Mouse (Mus musculus) frontal cortex, postnatal 10 days (tissue): ENCODE measurements around the gene S100a14.

ENCODE experiments used
- DNase-seq, 2 experiments: peaks; one replicate each; pipeline ENCODE4 v3.0.0; 2022; ENCODE audit warnings: low spot score in 2 of 2, mixed read lengths in 1 of 2

S100a14 gene

DNA sequence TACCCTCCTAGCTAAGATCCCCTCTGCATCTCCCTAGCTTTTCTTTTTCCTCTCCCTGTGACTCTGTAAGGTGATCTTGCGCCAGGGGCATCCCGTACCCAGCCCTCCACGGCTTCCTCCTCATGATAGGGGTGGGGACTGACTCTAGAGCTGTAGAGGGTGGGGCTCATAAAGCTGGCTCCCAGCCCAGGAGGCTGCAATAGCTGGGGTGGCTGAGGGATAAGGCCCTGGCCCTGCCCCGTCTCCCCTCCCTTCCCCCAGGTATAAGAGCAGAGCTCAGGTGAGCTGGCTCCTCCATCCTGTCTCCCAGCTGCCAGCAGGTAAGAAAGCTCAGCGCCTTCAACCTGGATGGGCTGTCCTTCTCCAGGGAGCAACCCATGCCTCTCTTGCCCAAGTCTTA lies at the start of gene S100a14:
TSS of gene S100a14 (plus strand) at position 277 of the 400 bp plus-strand sequence.
- DNase-seq = no peak

DNA sequence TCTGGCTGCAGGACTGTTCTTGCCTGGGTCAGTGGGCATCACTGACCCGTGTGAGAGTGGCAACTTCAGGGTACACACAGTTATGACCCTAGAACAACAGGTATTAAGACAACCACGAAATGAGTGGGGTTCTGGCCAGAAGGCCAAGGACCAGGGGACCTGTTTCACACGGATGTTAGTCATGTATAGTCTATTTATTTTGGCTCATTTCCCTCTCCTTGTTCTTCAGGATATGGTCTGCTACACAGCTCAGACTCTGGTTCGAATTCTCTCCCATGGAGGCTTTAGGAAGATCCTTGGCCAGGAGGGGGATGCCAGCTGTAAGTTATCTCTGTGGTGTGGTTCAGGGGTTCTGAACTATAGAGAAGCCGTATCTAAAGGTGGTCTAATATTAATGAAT lies 39.7 kb upstream of the S100a14 start:
- no peak for DNase-seq

- no peak for DNase-seq
Measured at GRCm38 (mm10) chr3:90488576-90488975, 38.1 kb upstream of the S100a14 start.

GRCm38 (mm10) chr3:90490696-90491256 lies 35.9 kb upstream of the S100a14 start, which contains the start of gene Snapin:
TSS of gene Snapin (minus strand) at chr3:90491033.
- DNase-seq = peak; percentile 89 to 96

DNA sequence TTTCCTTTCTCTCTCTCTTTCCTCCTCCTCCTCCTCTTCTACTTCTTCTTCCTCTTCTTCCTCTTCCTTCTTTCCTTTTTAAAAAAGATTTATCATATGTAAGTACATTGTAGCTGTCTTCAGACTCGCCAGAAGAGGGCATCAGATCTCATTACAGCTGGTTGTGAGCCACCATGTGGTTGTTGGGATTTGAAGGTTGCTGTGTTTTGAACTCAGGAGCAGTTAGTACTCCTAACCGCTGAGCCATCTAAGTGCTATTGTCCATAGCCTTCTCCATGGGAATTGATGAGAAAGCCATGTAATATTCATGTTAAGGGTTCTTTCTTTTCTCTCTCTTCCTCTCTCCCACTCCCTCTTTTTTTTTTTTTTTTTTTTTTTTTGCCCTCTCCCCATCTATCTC lies 35.3 kb upstream of the S100a14 start:
- DNase-seq = no peak

- no peak for DNase-seq
Measured at GRCm38 (mm10) chr3:90493831-90494540, 32.7 kb upstream of the S100a14 start.

GRCm38 (mm10) chr3:90495850-90496525 lies 30.7 kb upstream of the S100a14 start:
- DNase-seq = no peak

DNA sequence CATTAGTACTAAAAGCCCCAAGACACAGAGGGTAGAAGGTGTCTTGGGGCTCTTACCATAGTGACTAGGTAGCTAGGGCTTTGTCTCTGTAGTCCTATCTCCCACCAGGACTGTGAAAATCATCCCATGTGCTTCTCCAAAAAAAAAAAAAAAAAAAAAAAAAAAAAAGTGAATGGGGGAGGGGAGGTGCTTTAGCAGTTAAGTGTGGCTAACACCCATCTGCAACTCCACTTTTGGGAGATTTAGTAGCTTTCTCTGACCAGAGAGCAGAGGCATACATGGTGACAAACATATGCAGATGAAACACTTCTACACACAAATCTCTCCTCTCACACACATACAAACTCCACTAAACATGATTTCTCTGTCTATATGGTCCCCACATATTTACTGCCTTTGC lies 29.1 kb upstream of the S100a14 start:
- no peak for DNase-seq

DNA sequence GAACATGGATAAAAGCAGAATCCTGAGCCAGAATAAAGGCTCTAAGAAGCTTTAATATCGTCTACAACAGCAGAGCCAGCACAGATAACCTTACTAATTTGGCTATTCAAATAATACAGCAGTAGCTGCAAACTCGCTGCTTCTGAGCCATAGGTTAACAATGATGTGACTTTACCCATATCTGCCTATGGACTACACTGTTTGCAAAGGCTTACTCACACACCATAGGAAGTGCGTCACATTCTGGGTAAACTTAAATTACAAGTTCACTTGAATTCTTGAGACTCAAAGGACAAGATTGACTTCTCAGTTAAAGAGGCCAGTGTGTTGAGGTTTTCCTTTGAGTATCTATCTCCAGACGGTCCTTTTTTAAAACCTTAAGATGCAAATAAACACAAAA lies 23.2 kb upstream of the S100a14 start:
- DNase-seq = no peak

DNA sequence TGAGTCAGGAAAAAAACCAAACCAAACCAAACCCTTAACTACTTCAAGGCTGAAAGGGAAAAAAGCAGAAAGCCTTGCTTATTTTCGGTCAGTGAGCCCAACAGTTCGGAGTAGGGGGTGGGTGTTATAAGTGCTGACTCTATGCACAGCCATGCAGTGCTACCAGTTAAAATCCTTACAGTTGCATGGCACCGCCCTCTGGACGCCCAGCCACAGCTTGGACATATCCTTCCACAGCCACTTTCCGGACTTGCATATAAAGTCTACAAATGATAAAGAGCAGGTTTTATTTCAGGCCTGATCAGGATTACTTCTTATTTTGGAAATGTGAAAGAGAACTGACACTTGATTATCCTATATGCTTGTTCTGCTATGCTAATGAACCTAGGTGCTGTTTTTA lies 21.4 kb upstream of the S100a14 start:
- no peak for DNase-seq

DNA sequence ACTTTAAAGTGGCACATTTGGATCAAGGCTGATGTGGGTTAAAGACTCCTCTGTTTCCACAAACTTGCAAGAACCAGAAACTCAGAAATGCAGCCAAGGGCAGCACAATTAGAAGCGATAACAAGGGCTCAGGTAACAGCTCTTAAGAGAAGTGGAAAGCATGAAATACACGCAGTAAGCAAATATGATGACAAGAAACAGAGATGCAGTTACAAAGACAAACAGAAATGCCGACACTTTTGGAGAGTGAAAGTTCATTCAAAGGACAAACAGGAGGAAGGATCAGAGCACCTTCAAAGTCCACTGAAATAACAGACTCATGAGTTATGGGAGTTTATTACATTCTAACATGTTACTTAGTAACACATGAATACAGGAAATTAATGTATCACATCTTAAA lies 20.3 kb upstream of the S100a14 start:
- DNase-seq = no peak

DNA sequence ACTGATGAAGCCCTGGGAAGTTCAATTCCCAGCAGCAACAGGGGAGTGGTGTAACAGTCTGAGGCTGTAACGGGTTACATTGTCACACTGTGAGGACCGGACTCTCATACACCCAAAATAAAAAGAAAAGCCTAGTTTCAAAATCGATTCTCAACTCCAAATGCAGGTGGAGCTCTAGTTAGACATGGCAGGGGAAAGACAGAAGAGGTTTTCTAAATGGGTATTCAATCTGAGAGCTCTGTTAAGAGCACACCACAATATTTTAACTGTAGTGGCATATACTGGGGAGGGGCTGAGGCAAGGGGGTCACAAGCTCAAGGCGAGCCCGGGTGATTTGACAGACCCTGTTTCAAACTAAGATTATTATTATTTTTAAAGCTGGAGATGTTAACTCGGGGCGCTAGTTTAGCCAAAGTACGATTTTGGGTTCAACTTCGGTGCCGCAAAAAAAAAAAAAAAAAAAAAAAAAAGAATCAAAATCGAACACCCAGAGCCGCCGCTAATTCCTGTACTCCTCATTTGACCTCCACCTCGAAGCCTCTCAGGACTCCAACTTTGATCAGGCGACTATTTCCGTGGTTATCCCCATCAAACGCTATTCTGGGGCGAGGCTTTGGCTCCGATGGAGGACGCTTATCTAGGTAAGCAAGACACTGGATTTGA lies 18.2 kb upstream of the S100a14 start:
- DNase-seq = no peak

- DNase-seq = peak; percentile 97 to 100
Measured at GRCm38 (mm10) chr3:90508950-90509746, 17.5 kb upstream of the S100a14 start, which contains the start of gene Chtop. TSS of gene Chtop (minus strand) at chr3:90509498.

DNA sequence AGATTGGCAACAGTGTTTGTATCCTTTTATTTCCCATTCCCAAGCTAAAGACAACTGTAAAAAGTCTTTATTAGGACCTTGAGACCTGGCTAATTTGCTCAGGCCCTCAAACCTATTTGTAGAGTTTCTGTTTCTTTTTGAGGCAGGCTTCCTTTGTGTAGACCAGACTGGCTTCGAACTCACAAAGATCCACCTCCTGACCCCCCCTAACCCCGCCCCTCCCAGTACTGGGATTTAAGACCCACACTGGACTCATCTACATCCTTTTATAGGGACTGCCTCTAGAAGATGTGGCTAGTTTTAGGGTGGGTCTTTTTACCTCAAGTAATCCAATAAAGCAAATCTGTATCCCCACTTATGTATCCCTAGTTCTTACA lies 16.9 kb upstream of the S100a14 start:
- no peak for DNase-seq

DNA sequence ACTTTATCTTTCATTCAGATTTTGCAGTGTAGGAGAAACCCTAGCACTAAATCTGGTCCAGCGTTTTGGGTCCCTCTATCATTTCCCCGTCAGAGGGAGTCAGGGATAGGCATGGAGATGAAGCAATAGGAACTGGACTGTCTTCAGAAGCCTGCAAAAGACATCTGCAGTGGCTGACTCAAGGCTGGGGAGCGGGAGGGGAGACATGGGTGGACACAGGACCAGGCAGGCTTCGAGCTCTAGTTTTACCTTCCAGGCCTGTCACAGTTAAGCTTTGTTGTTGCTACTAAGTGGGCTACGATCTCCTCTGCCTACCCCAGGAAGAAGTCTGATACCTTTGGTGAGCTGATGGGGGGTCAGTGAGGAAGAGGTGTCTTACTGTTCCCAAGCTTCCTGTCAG lies 14.4 kb upstream of the S100a14 start:
- no peak for DNase-seq

- DNase-seq = no peak
Measured at GRCm38 (mm10) chr3:90512948-90513642, 13.6 kb upstream of the S100a14 start.

GRCm38 (mm10) chr3:90513796-90514590 lies 12.7 kb upstream of the S100a14 start, which contains the start of the genes S100a1 and S100a13:
TSS of gene S100a1 (minus strand) at chr3:90514392.
TSS of gene S100a13 (plus strand) at chr3:90514435.
- peak in 1 of 2 experiments; percentile 44 for DNase-seq

DNA sequence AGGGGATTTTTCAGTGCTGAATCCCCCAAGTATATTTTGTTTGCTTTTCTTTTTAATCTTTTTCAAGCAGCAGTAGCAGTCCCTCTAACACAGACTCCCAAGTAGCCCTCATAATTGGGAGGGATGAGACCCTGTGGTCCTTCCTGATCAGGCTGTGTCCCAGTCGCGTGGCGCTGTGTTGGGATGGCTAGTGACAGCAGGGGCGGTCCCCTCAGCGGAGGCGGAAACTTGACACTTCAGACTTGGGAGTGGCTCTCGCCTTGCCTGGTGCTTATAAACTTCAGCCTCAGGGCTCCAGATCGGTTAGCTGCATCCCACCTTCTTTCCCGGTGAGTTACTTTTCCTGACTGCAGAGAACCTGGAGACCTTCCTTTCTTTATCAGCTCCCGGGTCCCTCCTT lies 12.0 kb upstream of the S100a14 start:
- no peak for DNase-seq

GRCm38 (mm10) chr3:90515242-90515641 lies 11.4 kb upstream of the S100a14 start:
- no peak for DNase-seq

DNA sequence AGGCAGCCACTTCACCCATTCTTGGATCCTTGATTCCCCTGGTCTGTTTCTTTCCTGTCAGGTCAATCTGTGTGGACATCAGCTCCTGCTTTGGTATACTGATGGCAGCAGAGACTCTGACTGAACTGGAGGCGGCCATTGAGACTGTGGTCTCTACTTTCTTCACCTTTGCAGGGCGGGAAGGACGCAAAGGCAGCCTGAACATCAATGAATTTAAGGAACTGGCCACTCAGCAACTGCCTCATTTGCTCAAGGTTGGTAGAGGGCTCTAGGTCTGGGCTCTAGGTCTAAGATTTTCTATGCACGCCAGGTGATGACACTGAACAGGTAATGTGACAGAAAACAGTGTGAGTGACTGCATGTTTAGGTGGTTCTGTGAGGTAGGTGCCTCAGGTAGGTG lies 10.9 kb upstream of the S100a14 start:
- no peak for DNase-seq
